Comparison of ENCODE assay signal across 27 mouse cellular contexts in genomic region chr5:53646669-53647068, GRCm38 (mm10).
DNase-seq lines count a peak whose midpoint lies in the region; ATAC-seq and TF ChIP-seq lines count a peak whose summit lies in the region.
"Had no signal": no experiment of that assay in that cellular context is flagged by ENCODE, and none has a peak within 500 bp of the region (broad histone marks: within the 10 kb centered on the region; RNA-seq: fewer than 3 reads in every experiment).

No protein-coding gene starts in this region.

- H3K27me3 ChIP-seq in lung, embryonic 14.5 days (ENCODE audit: insufficient read depth, low read length), result no peaks in the 10 kb centered on the region
- H3K27me3 ChIP-seq: embryonic facial prominence, embryonic 12.5 days; embryonic facial prominence, embryonic 15.5 days; heart, embryonic 13.5 days had no signal

- no peak overlapping the region for H3K4me3 ChIP-seq in lung, embryonic 14.5 days (ENCODE audit: low read depth, low read length)
- H3K4me3 ChIP-seq: embryonic facial prominence, embryonic 12.5 days; embryonic facial prominence, embryonic 15.5 days; gastrocnemius, adult 2 months; heart, embryonic 10.5 days; heart, embryonic 13.5 days had no signal

- H3K4me2 ChIP-seq in lung, embryonic 14.5 days, result no peak overlapping the region
- H3K4me2 ChIP-seq: embryonic facial prominence, embryonic 12.5 days; embryonic facial prominence, embryonic 15.5 days; heart, embryonic 13.5 days; hindbrain, embryonic 14.5 days had no signal

- no peak for TF ChIP-seq CTCF in lung, embryonic 14.5 days (IDR thresholded peaks at IDR 0.05; ENCODE audit: low read depth)

- no peaks in the 10 kb centered on the region for H3K4me1 ChIP-seq in lung, embryonic 14.5 days (ENCODE audit: insufficient read depth)
- H3K4me1 ChIP-seq: embryonic facial prominence, embryonic 12.5 days; embryonic facial prominence, embryonic 15.5 days; heart, embryonic 10.5 days; heart, embryonic 13.5 days had no signal

- H3K9ac ChIP-seq in lung, embryonic 14.5 days, result no peak overlapping the region
- H3K9ac ChIP-seq: embryonic facial prominence, embryonic 12.5 days; embryonic facial prominence, embryonic 15.5 days; forebrain, postnatal 0 days; heart, embryonic 13.5 days; hindbrain, embryonic 14.5 days had no signal

- DNase-seq in lung, embryonic 14.5 days, result peak; percentile 48
- DNase-seq in lung, adult 18-20 months, result no peak
- peak; percentile 45 for DNase-seq in 416B (ENCODE audit: low read depth)
- DNase-seq in adrenal gland, adult 18-20 months (ENCODE audit: low spot score in 2 of 2), result no peak
- DNase-seq in cerebellum, adult 9-10 months, result no peak
- DNase-seq: adrenal gland, postnatal 10 days; adrenal gland, postnatal 36 days; cerebellum, adult 18-20 months; cerebellum, adult 9-11 months; cerebellum, postnatal 25 days; forebrain, postnatal 0 days; gastrocnemius, adult 2 months; gastrocnemius, postnatal 14 days; heart, adult 18-20 months; heart, postnatal 14 days; heart, postnatal 4 days had no signal

- H3K9me3 ChIP-seq in lung, embryonic 14.5 days (ENCODE audit: low read depth, low read length), result no peaks in the 10 kb centered on the region
- H3K9me3 ChIP-seq: embryonic facial prominence, embryonic 12.5 days; embryonic facial prominence, embryonic 15.5 days; heart, embryonic 10.5 days; heart, embryonic 13.5 days had no signal

- H3K27ac ChIP-seq in lung, embryonic 14.5 days (ENCODE audit: low read depth), result no peak overlapping the region
- H3K27ac ChIP-seq: embryonic facial prominence, embryonic 12.5 days; embryonic facial prominence, embryonic 15.5 days; gastrocnemius, adult 2 months; heart, embryonic 10.5 days; heart, embryonic 13.5 days; hindbrain, embryonic 14.5 days; hindbrain, postnatal 0 days had no signal

- peaks cover 55% of the 10 kb centered on the region for H3K36me3 ChIP-seq in lung, embryonic 14.5 days (ENCODE audit: insufficient read depth)

- ATAC-seq in lung, embryonic 14.5 days (ENCODE audit: insufficient read depth), result no peak
- peak; percentile 68 for ATAC-seq in granulocyte monocyte progenitor cell, adult 5-6 weeks (replicated peaks; ENCODE audit: poor library complexity, severe bottlenecking)
- ATAC-seq: activated CD4-positive, CD25-positive, alpha-beta regulatory T cell, adult 4 months; CD4-positive, CD25-positive, alpha-beta regulatory T cell, adult 4 months; forebrain, embryonic 14.5 days; forebrain, postnatal 0 days; hindbrain, postnatal 0 days; inflammation-experienced regulatory T-cells, adult 6 months had no signal

- 51% methylated on average over 4 of the region's 9 CpGs for WGBS in lung, embryonic 14.5 days

Comparison
In these comparisons a context has a peak if more than half of its experiments do, and no peak if none do; other contexts are left out.
1. DNase-seq: peak in lung, embryonic 14.5 days (single experiment) and 416B (single experiment); none in lung, adult 18-20 months (0 of 2), adrenal gland, adult 18-20 months (0 of 2) and cerebellum, adult 9-10 months (single experiment).